Mouse (Mus musculus) adrenal gland, adult 8-10 months (tissue): ENCODE data around the gene Sertad3. TPM values are rescaled to one million over a fixed set of nuclear protein-coding genes. Genes with fewer than 3 reads are reported as not detected.
"Not testable (repeated sequence)": the region's sequence is repeated elsewhere in the genome, so short reads cannot be mapped to it uniquely, and the experiment has no call there.

Experiments used
- DNase-seq: peaks from one replicate; pipeline ENCODE4 v3.0.0; 2022
- total RNA-seq, 4 experiments: library from RNA; stranded (reverse); gene quantifications; 2 replicates each; pipeline ENCODE4 v1.2.4; 2022

Gene Sertad3
- total RNA-seq, 4 experiments from 2014 or later, result 12.6 to 19.4 (median 14.8) TPM

- no peak for DNase-seq
These were observed 19.5 kb downstream of the Sertad3 start for GRCm38 (mm10) chr7:27493022-27493421.

GRCm38 (mm10) chr7:27493450-27493849 is 19.9 kb downstream of the Sertad3 start:
- DNase-seq, result no peak

GRCm38 (mm10) chr7:27494659-27495367 is 21.2 kb downstream of the Sertad3 start:
- DNase-seq, result not testable (repeated sequence)

GRCm38 (mm10) chr7:27499036-27499435 is 25.5 kb downstream of the Sertad3 start, which contains the start of gene Prx:
TSS of gene Prx (plus strand) at chr7:27499324.
- DNase-seq, result no peak

GRCm38 (mm10) chr7:27501620-27502019 is 28.1 kb downstream of the Sertad3 start:
- no peak for DNase-seq

GRCm38 (mm10) chr7:27506765-27507370 is 33.3 kb downstream of the Sertad3 start:
- no peak for DNase-seq

GRCm38 (mm10) chr7:27507711-27508647 is 34.4 kb downstream of the Sertad3 start:
- DNase-seq, result peak; percentile 98

- peak; percentile 73 for DNase-seq
These were observed 35.1 kb downstream of the Sertad3 start for GRCm38 (mm10) chr7:27508648-27509005.

- no peak for DNase-seq
These were observed 37.2 kb downstream of the Sertad3 start for GRCm38 (mm10) chr7:27510809-27511208.

GRCm38 (mm10) chr7:27514961-27515360 is 41.4 kb downstream of the Sertad3 start:
- DNase-seq, result no peak

- DNase-seq, result no peak
These were observed 44.7 kb downstream of the Sertad3 start for GRCm38 (mm10) chr7:27518314-27518713.

GRCm38 (mm10) chr7:27520104-27520503 is 46.5 kb downstream of the Sertad3 start:
- no peak for DNase-seq

- DNase-seq, result no peak
These were observed 47.0 kb downstream of the Sertad3 start for GRCm38 (mm10) chr7:27520599-27520998.

GRCm38 (mm10) chr7:27522967-27523366 is 49.4 kb downstream of the Sertad3 start, which contains the start of gene Hipk4:
TSS of gene Hipk4 (plus strand) at chr7:27523267.
- no peak for DNase-seq

- no peak for DNase-seq
These were observed 50.2 kb downstream of the Sertad3 start for GRCm38 (mm10) chr7:27523805-27524204.

GRCm38 (mm10) chr7:27526039-27526827 is 52.7 kb downstream of the Sertad3 start:
- DNase-seq, result peak; percentile 58

Other genes with a start within 250 kb of the Sertad3 start
- gene Itpkc, start 245.1 kb upstream of the Sertad3 start, total RNA-seq, result 10 to 100 TPM; 15.5 to 17.2 (median 16.2) TPM
- gene Coq8b, start 240.7 kb upstream of the Sertad3 start, total RNA-seq, result 10 to 100 TPM; 42.5 to 85.7 (median 61.0) TPM
- 10 to 100 TPM in 3 of 4 experiments, 1 to 10 TPM in 1; 8.9 to 16.2 (median 14.1) TPM for gene Numbl, start 215.3 kb upstream of the Sertad3 start, total RNA-seq
- 100 to 1,000 TPM in 3 of 4 experiments, 10 to 100 TPM in 1; 90.9 to 117 (median 108) TPM for gene Ltbp4, start 136.1 kb upstream of the Sertad3 start, total RNA-seq
- gene Shkbp1, start 117.7 kb upstream of the Sertad3 start, total RNA-seq, result 10 to 100 TPM; 19.4 to 41.1 (median 29.7) TPM
- gene Gm20479, start 116.3 kb upstream of the Sertad3 start, total RNA-seq, result 1 to 10 TPM in 1 of 4 experiments, not detected in 3; 4.0 TPM
- 1 to 10 TPM; 3.0 to 8.0 (median 4.9) TPM for gene Sptbn4, start 26.1 kb upstream of the Sertad3 start, total RNA-seq
- 10 to 100 TPM; 33.7 to 49.5 (median 44.8) TPM for gene Blvrb, start 25.8 kb upstream of the Sertad3 start, total RNA-seq
- gene Sertad1, start 13.1 kb downstream of the Sertad3 start, total RNA-seq, result 10 to 100 TPM; 20.2 to 37.1 (median 23.9) TPM
- 1 to 10 TPM; 2.6 to 4.7 (median 3.3) TPM for gene Prx, start 25.6 kb downstream of the Sertad3 start, total RNA-seq
- 1 to 10 TPM in 1 of 4 experiments, under 1 TPM in 3; 0.23 to 1.1 (median 0.61) TPM for gene Hipk4, start 49.5 kb downstream of the Sertad3 start, total RNA-seq
- 100 to 1,000 TPM; 135 to 205 (median 166) TPM for gene Pld3, start 79.5 kb downstream of the Sertad3 start, total RNA-seq
- gene 2310022A10Rik, start 79.5 kb downstream of the Sertad3 start, total RNA-seq, result 10 to 100 TPM; 21.6 to 23.8 (median 22.0) TPM
- 100 to 1,000 TPM; 162 to 282 (median 233) TPM for gene Akt2, start 117.8 kb downstream of the Sertad3 start, total RNA-seq
- not detected for gene Ttc9b, start 180.1 kb downstream of the Sertad3 start, total RNA-seq
- 10 to 100 TPM; 28.7 to 36.3 (median 34.4) TPM for gene Map3k10, start 200.8 kb downstream of the Sertad3 start, total RNA-seq
- 1 to 10 TPM; 2.0 to 4.9 (median 2.9) TPM for gene Zfp607b, start 215.6 kb downstream of the Sertad3 start, total RNA-seq